Mouse (Mus musculus) layer of hippocampus, postnatal 25 days (tissue): ENCODE measurements at regions not wholly inside any gene's neighbourhood (a gene's known extent, or its start where the extent isn't known, plus 50 kb on each side); places are given as distances from the start of the nearest gene placed in this dataset.
A peak's percentile ranks its signal among the peaks of the same experiment; 100 is the strongest.

Experiments used
- DNase-seq, 2 experiments: peaks; one replicate each; pipeline ENCODE4 v3.0.0; 2022; ENCODE audit warnings: mixed read lengths in 2 of 2, low spot score in 1 of 2; ENCODE audit errors: extremely low spot score in 1 of 2

GRCm38 (mm10) chr6:52105031-52105593, 53.0 kb downstream of the Hoxa1 start:
- DNase-seq: no peak

- no peak for DNase-seq
Observed at GRCm38 (mm10) chr6:52104141-52104540, 54.0 kb downstream of the Hoxa1 start.

GRCm38 (mm10) chr6:52103661-52104060, 54.5 kb downstream of the Hoxa1 start:
- DNase-seq: no peak

- no peak for DNase-seq
Observed at GRCm38 (mm10) chr6:52102699-52103098, 55.4 kb downstream of the Hoxa1 start.

GRCm38 (mm10) chr6:52102179-52102578, 55.9 kb downstream of the Hoxa1 start:
- no peak for DNase-seq

GRCm38 (mm10) chr6:52101209-52101608, 56.9 kb downstream of the Hoxa1 start:
- no peak for DNase-seq

- no peak for DNase-seq
Observed at GRCm38 (mm10) chr6:52098851-52099250, 59.3 kb downstream of the Hoxa1 start.

- no peak for DNase-seq
Observed at GRCm38 (mm10) chr6:52095575-52095974, 62.5 kb downstream of the Hoxa1 start.

- DNase-seq: no peak
Observed at GRCm38 (mm10) chr6:52091445-52091844, 66.7 kb downstream of the Hoxa1 start.

- no peak for DNase-seq
Observed at GRCm38 (mm10) chr6:52085932-52086643, 72.0 kb downstream of the Hoxa1 start.

- DNase-seq: no peak
Observed at GRCm38 (mm10) chr6:52084622-52085021, 72.3 kb upstream of the Skap2 start.

- no peak for DNase-seq
Observed at GRCm38 (mm10) chr6:52079501-52079900, 67.2 kb upstream of the Skap2 start.

- DNase-seq: no peak
Observed at GRCm38 (mm10) chr6:52078530-52079340, 66.4 kb upstream of the Skap2 start.

- peak in 1 of 2 experiments; percentile 10 for DNase-seq
Observed at GRCm38 (mm10) chr6:52076179-52076932, 64.0 kb upstream of the Skap2 start.

GRCm38 (mm10) chr6:52074904-52075303, 62.6 kb upstream of the Skap2 start:
- no peak for DNase-seq

GRCm38 (mm10) chr6:52067151-52067550, 54.8 kb upstream of the Skap2 start:
- DNase-seq: no peak

- DNase-seq: no peak
Observed at GRCm38 (mm10) chr6:52065652-52066051, 53.3 kb upstream of the Skap2 start.

- DNase-seq: peak; percentile 10 to 19
Observed at GRCm38 (mm10) chr6:52064176-52065015, 52.0 kb upstream of the Skap2 start.
